Mouse (Mus musculus) gastrocnemius, postnatal 25 days (tissue): Measurements from ENCODE around the gene Dcbld1. TPM values are rescaled to one million over a fixed set of nuclear protein-coding genes. Genes with fewer than 3 reads are reported as not detected.
A peak's percentile ranks its signal among the peaks of the same experiment; 100 is the strongest.
"Not testable (repeated sequence)": the region's sequence is repeated elsewhere in the genome, so short reads cannot be mapped to it uniquely, and the experiment has no call there.

ENCODE experiments used
- DNase-seq: peaks from one replicate; pipeline ENCODE4 v3.0.0; 2022
- total RNA-seq, 2 experiments: library from RNA; stranded (reverse); gene quantifications; 1 replicate in 1 of 2; 2 replicates in 1 of 2; pipeline ENCODE4 v1.2.3; 2021

The Dcbld1 gene
- total RNA-seq, 2 experiments from 2014 or later, result 1.3 to 1.7 TPM

DNA sequence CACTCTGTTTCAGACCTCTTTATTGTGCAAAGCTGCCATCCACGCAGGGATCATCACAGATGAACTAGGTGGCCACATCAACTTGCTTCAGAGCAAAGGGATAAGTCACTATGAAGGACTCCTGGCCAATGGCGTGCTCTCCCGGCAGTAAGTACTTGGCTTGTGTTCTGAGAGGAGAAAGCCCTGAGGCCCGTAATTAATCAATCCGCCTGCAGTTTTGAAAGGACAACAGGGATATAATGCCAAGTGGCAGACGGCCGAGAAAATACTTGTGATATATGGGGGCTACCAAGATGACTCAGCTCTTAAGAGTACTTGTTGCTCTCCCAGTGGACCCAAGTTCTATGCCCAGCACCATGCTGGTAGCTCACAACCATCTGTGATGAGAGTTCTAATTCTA lies 71.2 kb downstream of the Dcbld1 start:
- no peak for DNase-seq

GRCm38 (mm10) chr10:52309196-52309595 lies 75.8 kb downstream of the Dcbld1 start:
- peak; percentile 46 for DNase-seq

GRCm38 (mm10) chr10:52319506-52320286 lies 86.3 kb downstream of the Dcbld1 start:
- no peak for DNase-seq

DNA sequence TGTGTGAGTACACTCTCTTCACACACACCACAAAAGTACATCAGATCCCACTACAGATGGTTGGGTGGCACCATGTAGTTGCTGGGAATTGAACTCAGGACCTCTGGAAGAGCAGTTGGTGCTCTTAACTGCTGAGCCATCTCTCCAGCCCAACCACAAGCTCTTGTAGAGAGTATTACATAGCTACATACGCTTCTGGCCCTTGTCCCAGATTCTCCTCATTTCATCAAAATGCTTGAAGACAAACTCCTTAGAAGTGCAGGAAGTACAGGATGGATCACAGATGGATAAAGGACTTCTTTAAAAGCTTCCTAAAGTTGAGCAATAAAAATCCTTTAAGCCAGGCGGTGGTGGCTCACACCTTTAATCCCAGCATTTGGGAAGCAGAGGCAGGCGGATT lies 88.5 kb downstream of the Dcbld1 start:
- DNase-seq, result no peak

GRCm38 (mm10) chr10:52331007-52331406 lies 97.6 kb downstream of the Dcbld1 start:
- DNase-seq, result no peak

DNA sequence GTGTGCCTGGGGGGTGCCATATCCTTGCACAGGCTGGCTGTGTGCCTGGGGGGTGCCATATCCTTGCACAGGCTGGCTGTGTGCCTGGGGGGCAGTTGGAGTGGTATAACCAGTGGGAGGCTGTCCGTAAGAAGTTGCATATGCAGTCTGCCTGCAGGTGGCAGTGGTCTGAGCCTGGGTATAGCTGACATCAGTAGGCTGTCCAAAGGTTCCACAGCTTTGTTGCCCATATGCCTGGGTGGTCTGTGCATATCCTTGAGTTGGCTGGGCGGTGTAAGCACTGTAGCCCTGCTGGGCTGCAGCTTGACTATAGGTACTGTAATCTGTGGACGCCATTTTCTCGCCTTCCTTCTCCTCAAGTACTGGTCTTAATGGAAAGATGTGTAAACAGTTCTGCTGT lies 109.9 kb downstream of the Dcbld1 start:
- not testable (repeated sequence) for DNase-seq

- DNase-seq, result no peak
These were observed 119.8 kb downstream of the Dcbld1 start for GRCm38 (mm10) chr10:52353184-52353583.

GRCm38 (mm10) chr10:52358467-52358866 lies 125.0 kb downstream of the Dcbld1 start, which contains the start of gene Gm26741:
Gene Gm26741 (plus strand): TSS chr10:52358767.
- no peak for DNase-seq

- DNase-seq, result no peak
These were observed 126.9 kb downstream of the Dcbld1 start for GRCm38 (mm10) chr10:52360241-52360735.

DNA sequence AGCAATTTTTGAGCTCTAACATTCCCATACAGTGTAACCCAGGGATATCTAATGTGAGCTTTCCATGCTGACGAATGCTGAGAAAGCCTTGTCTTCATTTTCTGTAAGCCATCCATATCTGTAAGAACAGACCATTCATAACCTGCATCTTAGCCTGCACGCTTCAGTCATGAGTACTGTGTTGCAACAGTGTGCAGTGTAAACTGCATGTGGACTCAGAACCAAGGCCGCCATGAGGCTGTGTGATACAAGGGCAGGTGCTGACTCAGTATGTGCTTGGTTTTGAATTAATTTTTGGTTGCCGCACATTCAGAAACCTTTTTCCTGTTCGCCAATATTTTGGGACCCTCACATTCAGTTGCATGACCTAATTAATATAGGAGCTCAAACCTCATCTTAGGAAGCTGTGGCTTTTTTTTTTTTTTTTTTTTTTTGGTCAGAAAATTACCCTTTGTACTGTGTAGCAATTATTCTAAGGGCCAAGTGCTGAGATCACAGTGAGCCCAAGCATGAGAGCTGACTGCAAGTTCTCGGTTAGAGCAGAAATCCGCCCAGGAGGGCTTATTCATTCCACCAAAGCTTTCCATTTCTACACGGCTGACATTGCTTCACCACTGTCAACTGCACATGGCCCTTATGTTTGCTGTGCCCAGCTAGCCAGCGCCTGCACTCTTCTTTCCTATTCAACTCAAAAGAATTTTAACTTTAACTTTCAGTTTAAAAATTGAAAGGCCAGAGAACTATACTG lies 127.6 kb downstream of the Dcbld1 start:
- no peak for DNase-seq

GRCm38 (mm10) chr10:52368376-52368775 lies 135.0 kb downstream of the Dcbld1 start:
- no peak for DNase-seq

Other genes with a start within 250 kb of the Dcbld1 start
- gene Vgll2, start 211.1 kb upstream of the Dcbld1 start, total RNA-seq, result 100 to 1,000 TPM in 1 of 2 experiments, 10 to 100 TPM in 1; 69.8 to 119 TPM
- gene Ros1, start 38.4 kb upstream of the Dcbld1 start, total RNA-seq, result under 1 TPM; 0.03 to 0.13 TPM
- gene Gm26741, start 125.1 kb downstream of the Dcbld1 start, total RNA-seq, result not detected
- gene Gopc, start 148.5 kb downstream of the Dcbld1 start, total RNA-seq, result 1 to 10 TPM; 8.0 to 8.4 TPM
- gene Nepn, start 155.4 kb downstream of the Dcbld1 start, total RNA-seq, result under 1 TPM; 0.15 to 0.19 TPM
- gene Nus1, start 183.9 kb downstream of the Dcbld1 start, total RNA-seq, result 10 to 100 TPM; 18.1 to 18.6 TPM